Mouse (Mus musculus): ENCODE measurements at regions not wholly inside any gene's neighbourhood (a gene's known extent, or its start where the extent isn't known, plus 50 kb on each side); places are given as distances from the start of the nearest gene placed in this dataset.

DNA sequence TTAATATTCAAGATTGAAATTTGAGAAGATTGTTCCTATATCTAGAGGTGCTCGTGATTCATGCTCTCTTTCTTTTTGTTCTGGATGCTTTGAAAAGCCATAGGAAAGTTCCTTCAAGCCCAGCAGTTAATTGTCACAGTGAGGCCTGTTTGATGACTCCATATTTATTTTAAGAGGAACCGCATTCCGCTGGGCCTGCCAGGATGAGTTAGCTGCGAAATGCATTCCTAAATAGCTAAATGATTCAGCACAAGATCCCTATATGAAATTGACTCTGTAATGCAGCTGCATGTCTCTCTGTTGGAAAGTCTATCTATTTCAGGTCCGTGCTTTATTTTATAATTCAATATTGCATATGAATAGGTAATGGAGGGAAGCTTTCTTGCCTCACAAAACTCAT, 511.9 kb upstream of the Adgra3 start:
- no peak for DNase-seq (ENCODE audit: low spot score)

DNA sequence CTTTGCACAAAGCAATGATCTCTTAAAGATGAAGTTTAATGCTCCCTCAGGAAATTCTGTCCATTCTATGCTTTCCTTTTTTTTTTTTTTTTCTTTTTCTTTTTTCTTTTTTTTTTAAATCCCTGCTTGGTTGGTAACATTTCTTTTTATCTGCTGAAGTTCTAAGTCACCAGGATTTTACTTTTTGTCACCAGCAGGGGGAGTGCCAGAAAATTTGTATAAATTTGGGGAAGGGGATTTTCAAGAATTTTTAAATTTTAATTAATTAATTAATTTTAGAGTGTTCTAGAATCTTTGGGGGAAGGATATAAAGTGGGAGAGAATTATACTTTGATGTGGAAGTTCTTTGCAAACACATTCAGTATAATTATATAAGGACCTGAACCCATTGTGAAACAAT, 492.3 kb upstream of the Adgra3 start:
- DNase-seq (ENCODE audit: low spot score) = no peak

DNA sequence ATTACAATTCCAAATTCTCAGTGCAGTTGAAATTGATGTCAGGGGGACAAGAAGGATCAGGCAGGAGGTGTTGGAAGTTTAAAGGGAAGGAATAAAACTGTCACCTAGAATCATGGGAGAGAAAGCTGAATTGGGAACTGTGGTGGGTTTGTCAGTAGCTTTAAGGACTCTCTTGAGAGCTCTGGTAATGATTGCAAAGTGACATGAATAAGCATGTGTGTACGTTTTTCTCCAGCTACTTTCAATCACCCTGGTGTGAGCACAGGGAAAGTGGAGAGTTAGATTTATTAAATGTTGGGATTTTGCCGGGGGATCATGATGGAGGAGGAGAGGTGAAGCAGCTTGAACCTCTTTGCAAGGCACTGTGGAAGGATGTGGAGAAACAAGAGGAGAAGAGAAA, 453.7 kb upstream of the Adgra3 start:
- DNase-seq (ENCODE audit: low spot score) = no peak

DNA sequence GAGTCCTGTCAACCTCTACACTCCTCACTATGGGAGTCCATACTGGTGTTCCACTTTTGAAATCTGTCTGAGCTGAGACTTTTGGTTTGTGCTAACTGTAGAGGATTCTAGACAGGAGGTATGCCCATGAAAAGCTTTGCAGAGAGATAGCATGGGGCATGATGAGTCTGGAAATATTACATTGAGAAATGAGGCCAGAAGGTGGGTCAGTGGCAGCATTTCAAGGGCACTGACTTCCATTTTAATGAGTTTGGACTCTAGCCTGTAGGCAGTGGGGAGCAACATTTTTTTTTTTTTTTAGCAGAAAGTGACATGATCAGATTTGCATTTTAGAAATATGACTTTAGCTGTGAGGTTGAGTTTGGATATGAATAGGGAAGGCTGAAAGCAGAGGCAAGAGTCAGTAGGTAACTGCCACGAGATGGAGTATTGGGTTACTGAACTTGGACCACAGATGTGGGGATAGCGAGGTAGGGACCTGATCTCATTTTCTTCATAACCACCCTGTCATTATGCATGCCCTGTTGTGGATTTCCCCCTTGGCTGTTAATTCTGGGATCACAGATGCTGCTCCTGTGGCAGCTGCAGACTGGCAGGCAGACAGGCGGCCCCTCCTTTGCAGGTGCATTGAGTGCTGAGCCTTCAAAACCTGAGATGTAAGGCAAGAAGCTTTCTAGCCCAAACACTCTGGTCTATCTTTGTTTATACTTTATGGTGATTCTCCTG, 451.1 kb upstream of the Adgra3 start:
- no peak for DNase-seq (ENCODE audit: low spot score)

DNA sequence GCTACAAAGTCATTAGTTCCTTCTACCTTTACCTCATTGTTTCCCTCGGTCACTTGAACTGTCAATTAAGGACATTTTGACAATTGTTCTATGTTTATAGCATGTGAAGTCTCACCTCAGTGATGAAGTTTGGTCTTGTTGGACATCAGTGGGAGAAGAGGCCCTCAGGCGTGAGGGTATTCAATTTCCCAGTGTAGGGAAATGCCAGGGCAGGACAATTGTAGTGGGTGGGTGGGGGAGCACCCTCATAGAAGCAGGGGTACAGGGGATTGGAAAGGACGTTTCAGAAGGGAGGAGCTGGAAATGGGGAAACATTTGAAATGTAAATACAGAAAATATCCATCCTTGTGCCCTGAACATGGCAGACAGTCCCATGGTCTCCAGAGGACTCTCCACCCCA, 431.4 kb upstream of the Adgra3 start:
- no peak for DNase-seq (ENCODE audit: low spot score)

DNA sequence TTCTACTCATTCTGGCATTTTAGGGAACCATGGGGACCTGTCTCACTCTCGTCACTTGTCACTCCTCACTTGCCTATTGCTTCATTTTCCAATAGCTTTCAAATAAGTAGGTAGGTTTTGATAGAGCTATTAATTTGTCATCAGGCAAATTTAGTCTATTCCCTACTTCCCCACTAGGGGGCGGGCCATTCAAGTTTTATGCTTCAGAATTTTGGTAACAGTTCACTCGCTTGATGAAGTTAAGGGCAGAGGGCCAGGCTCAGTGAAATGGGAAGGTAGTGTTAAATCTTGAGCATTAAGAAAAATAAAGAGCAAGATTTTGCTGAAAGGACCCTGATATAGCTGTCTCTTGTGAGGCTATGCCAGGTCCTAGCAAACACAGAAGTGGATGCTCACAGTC, 418.2 kb upstream of the Adgra3 start:
- DNase-seq (ENCODE audit: low spot score) = no peak

DNA sequence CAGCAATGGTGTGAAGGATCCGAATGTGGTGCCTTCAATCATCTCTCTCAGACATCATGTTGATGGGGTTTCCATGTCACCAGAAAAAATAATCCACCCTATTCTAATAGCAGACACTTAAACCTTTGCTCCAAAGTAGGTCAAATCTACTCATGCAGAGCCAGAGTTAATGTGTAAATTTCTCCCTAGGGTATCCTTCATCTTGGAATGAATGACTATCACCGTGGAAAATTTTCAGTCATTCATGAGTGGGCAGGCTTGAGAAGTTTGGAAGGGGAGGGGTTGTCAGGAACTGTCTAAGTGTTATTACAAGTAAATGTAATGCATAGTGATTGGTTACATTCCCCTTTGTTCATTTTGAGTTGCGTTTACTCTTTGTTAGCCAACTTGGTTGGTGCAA, 402.7 kb upstream of the Adgra3 start:
- no peak for DNase-seq (ENCODE audit: low spot score)

DNA sequence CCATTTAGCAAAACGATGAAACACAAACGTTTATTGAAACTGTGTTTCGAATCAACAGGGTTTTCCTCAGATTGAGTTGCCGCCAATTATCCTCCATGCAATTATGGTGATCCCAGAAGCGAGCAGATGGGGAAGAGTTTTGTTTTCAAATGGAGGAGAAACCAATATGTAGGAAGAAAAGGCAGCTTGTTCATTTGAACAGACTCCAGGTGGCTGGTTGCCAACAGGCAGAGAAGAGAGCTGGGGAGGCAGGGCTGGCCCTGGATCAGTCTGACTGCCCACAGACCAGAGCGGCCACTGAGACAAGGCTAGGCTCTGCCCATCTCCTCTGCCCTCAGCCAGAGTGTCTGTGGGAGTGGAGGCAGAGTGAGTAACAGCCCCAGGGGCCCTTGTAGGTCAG, 398.8 kb upstream of the Adgra3 start:
- peak; percentile 2 for DNase-seq (ENCODE audit: low spot score)

DNA sequence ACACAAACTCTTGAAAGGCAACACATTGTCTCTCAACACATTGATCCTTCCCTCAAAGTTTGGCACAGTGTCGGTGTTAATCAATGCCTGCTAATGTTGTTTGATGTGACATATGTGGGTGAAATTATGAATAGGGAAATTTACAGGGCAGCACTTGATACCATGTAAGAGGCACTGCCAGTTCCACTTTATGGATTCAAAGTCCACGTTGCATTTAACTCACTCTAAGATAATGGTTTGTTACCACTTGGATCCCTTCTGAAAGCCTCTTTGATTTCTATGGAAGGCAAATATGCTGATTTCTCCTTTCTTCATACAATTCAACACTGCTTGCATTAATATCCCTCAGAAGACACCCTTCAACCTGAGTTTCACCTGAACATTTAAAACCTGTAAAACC, 395.6 kb upstream of the Adgra3 start:
- no peak for DNase-seq (ENCODE audit: low spot score)

DNA sequence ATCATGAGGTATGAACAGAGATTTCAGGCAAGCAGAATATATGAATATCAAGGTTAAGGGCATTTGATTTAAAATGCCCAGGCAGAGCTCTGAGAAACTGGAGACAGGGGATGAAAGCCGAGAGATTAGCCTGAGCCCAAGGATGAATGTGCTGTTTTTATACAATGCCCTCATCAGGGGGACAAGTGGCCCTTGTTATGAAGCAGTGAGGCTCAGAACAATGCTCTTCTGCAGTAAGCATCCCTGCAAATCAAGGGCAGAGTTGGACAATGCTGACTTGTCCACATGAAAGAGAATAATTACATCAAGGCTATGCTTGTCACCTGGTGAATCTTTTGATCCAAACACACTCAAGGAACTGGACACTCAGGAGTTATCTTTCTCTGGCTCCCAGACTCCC, 348.1 kb upstream of the Adgra3 start:
- no peak for DNase-seq (ENCODE audit: low spot score)

DNA sequence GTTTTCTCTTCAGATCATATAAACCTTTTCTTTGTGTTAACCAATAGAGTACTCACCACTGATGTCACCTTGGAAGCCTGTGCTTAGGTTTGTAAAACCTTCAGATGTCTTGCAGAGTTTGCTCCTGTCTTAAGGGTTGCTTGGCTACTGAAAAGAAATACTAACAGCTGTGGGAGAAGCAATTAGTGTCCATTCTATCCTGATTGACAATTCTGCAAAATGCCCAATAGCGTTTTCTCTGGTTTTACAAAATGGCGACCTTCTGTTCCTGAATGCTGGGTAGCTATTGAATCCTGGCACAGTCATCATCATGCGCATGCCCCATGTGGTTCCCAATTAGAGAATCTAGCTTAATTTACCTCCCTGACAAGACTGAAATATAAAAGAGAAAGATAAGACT, 347.7 kb upstream of the Adgra3 start:
- no peak for DNase-seq (ENCODE audit: low spot score)

All from ovary, adult 18-20 months (tissue).